Mouse (Mus musculus) thymus, adult 2 months (tissue): Measurements from ENCODE around the gene Lhfp.

Experiments used
- CTCF ChIP-seq: fragments of 200-500 bp; IDR thresholded peaks from 2 replicates; pipeline ENCODE4 v1.5.1; 2012; ENCODE audit warnings: mild to moderate bottlenecking, control low read depth, low read length, moderate library complexity, borderline replicate concordance; ENCODE audit not compliant: control insufficient read depth, poor library complexity, insufficient read depth; ENCODE audit errors: extremely low read depth
- POLR2A ChIP-seq: fragments of 200-500 bp; IDR thresholded peaks from 2 replicates; pipeline ENCODE4 v1.6.1; 2012; ENCODE audit warnings: mild to moderate bottlenecking, low read length, control low read depth, moderate library complexity; ENCODE audit not compliant: control insufficient read depth, poor library complexity, insufficient read depth; ENCODE audit errors: extremely low read depth

DNA sequence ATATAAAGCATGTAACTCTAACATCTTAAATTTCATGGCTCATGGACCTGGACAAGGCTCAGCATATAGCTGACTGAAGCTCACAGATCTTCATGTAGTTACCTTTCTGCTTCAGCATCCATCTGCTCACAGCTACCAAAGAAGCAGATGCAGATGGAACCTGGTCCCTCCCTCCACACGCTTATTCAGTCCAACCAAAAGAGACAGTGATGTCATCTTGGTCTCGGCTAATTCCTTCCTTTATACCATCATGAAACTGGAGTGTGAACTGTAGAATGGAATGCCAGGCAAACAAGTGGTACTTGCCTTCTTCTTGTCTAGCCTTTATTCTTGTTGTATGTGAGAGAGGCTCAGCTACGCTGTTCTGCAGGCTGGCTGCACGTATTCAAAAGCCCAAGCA lies 173.1 kb downstream of the Lhfp start:
- TF ChIP-seq CTCF, result no peak
- no peak for TF ChIP-seq POLR2A
